Mouse (Mus musculus) right cerebral cortex, postnatal 14 days (tissue): ENCODE measurements around the gene Fgfr2.

Experiments
- DNase-seq: peaks from one replicate; pipeline ENCODE4 v3.0.0; 2022

Gene Fgfr2

GRCm38 (mm10) chr7:132426069-132426468 is 697.1 kb downstream of the Fgfr2 start:
- DNase-seq = no peak

- DNase-seq = no peak
Measured at GRCm38 (mm10) chr7:132425364-132425999, 697.7 kb downstream of the Fgfr2 start.

- DNase-seq = no peak
Measured at GRCm38 (mm10) chr7:132423570-132423969, 699.6 kb downstream of the Fgfr2 start.

DNA sequence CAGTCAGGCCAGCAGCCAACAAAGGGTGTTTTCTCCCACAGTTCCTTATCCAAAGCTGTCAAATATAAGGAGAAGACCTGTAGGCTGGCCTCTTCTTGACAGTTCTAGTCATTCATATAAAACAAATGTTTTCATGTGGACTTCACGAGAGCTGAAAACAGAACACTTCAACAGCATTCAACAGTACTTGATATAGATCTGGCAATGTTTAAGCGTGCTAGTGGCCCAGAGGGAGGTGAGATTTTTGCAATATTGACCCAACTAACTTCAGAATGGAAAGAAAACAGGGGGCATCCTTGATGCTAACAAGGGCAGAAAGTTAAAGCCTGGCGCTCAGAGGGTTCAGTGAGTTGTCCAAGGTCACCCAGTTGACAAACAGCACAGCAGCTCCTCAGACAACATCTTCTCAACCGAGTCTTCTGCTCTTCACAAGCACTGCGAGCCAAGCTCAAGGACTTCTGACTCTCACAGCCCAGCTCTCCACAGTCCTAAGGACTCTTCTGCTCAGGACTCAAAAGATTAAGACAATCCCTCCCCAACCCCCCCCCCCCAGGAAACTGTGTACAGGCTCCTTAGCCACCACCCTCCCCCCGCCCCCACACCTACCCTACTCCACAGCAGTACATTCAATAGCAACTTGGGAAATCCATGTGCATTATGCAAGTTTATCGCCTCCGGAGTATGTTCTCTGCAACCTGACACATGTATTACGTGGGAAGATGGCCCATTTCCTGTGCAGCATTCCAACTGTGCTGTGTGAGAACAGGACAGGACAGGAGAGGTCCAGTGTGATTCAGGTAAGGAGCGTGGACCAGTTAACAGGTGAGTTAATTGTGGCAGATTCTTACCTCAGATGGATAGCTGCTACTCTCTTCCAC is 703.5 kb downstream of the Fgfr2 start:
- DNase-seq = no peak

- DNase-seq = no peak
Measured at GRCm38 (mm10) chr7:132416866-132417265, 706.3 kb downstream of the Fgfr2 start.

DNA sequence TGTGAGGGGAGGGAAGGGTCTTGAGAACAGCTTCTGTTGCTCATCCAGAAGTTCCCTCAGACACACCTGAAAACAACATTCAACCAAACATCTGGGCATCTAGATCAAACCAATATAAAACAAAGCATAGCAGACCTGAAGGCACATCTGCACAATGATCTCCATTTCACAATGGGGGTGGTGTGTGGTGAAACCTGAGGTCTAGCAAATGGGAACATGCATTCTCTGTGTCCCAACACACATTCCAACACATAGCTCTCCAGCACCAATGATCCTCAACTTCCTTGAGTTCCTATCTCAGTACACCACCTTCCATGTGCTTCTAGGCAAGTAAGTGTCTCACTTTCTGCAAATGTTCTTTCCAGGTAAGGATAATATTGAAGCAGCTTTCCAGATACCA is 707.3 kb downstream of the Fgfr2 start:
- no peak for DNase-seq

- DNase-seq = no peak
Measured at GRCm38 (mm10) chr7:132412520-132412919, 710.6 kb downstream of the Fgfr2 start.

DNA sequence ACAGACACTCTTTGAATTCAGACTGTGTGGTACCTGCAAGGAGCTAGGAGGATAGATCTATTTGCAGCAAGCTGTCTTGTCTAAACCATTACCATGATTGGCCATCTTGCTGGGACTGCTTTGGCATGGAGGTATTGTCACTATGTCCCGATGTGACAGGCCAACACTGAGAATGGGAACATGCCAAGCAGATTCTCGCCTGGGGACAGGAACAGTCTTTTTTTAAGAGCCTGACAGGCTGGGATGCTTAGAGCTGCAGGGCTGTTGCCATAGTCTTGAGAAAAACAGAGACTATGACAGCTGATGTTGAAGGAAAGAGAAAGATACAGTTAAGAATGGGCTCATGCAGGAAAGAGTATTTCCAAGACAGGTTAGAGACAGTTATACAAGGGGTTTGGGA is 711.4 kb downstream of the Fgfr2 start:
- no peak for DNase-seq

DNA sequence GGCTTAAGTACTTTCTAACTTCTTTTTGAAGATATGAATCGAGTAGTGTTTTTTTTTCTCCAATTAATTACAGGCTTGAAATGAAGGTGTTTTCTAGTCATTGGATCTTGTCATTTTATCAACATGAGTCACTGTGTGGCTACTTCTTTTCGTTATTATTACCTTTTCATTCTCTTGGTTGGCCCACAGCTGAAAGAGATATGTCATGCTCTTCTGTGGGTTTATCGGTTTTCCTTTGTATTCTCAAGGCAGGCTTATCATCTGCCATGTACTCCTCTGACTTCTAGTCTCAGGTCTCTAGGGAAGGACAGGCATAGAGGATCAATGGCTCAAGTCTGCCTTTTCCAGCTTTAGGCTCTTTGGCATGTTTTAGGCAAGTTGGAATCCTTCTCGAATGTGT is 712.2 kb downstream of the Fgfr2 start:
- no peak for DNase-seq

GRCm38 (mm10) chr7:132409890-132410289 is 713.3 kb downstream of the Fgfr2 start:
- no peak for DNase-seq

- DNase-seq = no peak
Measured at GRCm38 (mm10) chr7:132402377-132403084, 720.6 kb downstream of the Fgfr2 start.

- no peak for DNase-seq
Measured at GRCm38 (mm10) chr7:132398487-132398886, 724.7 kb downstream of the Fgfr2 start.

DNA sequence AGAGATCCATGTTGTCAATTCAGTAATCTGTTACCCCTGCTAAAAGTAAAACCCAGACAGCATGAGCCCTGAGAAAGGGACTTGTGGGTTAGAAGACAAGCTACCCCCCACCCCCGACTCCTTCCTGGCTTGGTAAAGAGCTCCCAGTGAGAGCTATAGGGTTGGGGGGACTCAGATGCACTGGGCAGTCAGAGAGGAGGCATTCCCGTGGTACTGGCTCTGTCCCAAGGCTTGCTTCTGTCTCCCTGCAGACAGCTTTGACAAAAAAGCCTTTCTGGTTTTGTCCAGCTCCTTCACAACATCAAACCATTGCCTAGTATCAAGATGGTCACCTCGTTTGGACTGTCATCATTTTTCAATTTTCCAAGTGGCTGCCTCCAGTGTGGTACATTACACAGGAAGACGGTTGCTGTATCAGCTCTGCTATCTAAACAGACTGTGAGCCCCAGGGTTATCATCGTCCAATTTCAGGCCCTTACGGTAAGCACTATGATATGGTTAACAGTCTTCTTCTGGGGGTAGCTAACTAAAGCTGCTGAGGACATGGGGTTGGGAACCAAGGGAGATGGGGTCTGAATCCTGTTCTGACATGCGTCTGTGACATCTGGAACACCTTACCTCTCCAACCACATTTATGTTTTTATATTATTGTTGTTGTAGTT is 726.4 kb downstream of the Fgfr2 start:
- DNase-seq = no peak

- DNase-seq = no peak
Measured at GRCm38 (mm10) chr7:132393582-132394175, 729.5 kb downstream of the Fgfr2 start.

- no peak for DNase-seq
Measured at GRCm38 (mm10) chr7:132393014-132393406, 730.1 kb downstream of the Fgfr2 start.

DNA sequence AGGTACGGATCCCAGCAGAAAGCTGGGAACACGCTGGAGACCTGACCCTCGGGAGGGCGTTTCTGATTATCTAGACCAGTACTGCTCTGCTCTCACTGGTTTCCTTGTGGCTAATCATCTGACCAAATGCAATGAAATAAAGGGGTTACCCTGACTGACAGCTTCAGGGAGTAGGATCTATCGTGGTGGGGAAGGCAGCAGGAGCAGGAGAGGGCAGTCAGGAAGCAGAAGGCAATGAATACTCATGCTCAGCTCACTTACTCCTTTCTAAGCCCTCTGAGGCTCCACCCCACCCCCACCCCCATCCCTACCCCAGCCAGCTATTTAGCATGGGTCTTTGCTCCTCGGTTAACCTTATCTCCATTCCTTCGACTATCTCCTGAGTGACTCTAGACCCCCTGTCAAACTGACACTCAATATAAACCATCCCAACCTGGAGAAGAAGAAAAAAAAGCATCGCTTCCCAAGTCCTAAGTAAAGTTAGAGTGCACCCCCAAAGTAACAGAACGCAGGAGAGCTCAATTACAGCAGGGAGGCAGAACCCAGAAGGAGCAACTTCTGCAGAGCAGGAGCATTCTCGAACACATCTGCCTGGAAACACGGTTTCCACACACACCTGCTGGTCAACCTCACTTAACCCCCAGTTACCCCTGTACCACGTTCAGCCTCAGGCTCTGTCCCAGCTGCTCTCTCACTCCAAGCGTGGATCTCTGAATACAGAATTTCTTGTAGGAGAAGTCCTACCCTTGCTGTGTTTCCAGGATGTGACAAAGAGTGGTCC is 730.7 kb downstream of the Fgfr2 start:
- no peak for DNase-seq

DNA sequence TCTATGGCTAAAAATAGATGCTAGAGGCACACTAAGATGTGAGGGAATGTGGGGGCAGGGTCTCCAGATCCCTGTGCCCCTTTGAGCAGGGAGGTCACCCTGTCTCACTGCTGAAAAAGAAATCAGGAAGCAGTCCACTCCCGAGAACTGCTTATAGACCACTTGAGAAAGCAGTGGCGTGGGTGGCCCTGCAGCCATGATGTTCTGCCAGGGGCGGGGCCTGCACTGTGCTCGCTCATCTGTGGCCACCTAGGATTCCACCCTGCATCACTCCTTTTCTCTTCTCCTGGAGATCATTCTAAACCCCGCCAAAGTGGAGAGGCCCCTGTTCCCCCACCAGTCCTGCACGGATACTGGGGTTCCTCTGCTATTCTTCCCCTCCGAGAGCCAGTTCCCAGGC is 733.7 kb downstream of the Fgfr2 start:
- DNase-seq = no peak

DNA sequence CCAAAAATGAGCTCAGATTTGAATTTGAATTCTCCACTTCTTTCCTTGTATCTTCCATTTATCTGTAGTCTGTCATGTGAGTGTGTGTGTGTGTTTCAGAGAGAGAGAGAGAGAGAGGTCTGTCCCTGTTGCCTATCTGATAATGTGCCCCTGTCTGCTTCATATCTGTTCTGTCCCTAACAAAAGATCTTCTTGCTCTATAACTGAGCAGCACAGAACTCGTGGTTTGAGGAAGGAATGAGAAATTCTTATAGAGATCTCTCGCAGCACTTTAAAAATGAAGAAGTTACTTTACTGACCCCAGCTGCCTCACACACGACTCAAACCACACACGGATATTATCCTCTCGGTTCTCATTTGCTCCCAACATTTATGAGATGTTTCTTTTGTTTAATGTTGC is 735.6 kb downstream of the Fgfr2 start:
- no peak for DNase-seq

- DNase-seq = no peak
Measured at GRCm38 (mm10) chr7:132386316-132386715, 736.8 kb downstream of the Fgfr2 start.

DNA sequence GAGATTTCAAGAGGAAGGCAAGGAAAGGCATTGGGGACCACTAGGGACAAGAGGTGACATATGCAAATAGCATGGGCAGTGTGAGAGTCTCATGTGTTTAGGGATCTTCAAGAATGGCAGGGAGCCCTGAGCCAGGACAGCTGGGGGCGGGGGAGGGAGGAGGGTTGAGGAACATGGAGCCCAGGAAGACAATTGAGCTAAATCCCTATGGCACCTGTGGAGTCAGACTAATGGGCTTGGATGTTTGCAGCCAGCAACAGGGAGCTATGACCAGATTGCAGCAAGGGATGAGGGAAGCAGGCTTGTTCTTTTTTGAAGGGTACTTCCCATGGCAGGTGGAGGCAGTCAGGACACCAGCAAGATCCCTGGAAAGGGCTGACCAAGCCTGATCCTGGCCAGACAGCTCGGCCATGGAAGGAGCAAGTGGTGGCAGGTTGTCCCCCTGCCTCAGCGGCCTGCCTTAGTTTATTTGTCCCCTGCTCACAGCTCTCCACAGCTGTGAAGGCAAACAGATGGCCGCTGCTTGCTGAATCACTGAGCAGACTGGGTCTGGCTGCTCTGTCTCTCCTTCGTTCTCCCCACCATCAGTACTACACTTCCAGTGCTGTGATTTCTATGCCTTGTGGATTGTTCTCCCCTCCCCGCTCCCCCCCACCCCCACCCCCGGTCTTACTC is 737.6 kb downstream of the Fgfr2 start:
- no peak for DNase-seq

GRCm38 (mm10) chr7:132384736-132385455 is 738.3 kb downstream of the Fgfr2 start:
- no peak for DNase-seq
